Mouse (Mus musculus) forebrain, postnatal 0 days (tissue): Measurements from ENCODE around the gene Ms4a4b. TPM values are rescaled to one million over a fixed set of nuclear protein-coding genes. Genes with fewer than 3 reads are reported as not detected.

Source experiments
- ATAC-seq: fragments of 200-750 bp; cut with Nextera tagmentation; 2 replicates; pipeline ENCODE4 v1.8.0; 2017; ENCODE audit warnings: mild to moderate bottlenecking, moderate library complexity
- DNase-seq: peaks from one replicate; pipeline ENCODE4 v3.0.0-alpha.2; 2015
- H3K27ac ChIP-seq: fragments of 300-500 bp; sonication (generic); 2 replicates; pipeline ENCODE4 v1.5.1; 2014; ENCODE audit warnings: low read depth, mild to moderate bottlenecking, antibody characterized with exemption, low read length, moderate library complexity, mixed read lengths
- H3K27me3 ChIP-seq: fragments of 300-500 bp; sonication (generic); 2 replicates; pipeline ENCODE4 v1.6.1; 2014; ENCODE audit warnings: mild to moderate bottlenecking, low read length, mixed read lengths; ENCODE audit not compliant: insufficient read depth
- H3K36me3 ChIP-seq: fragments of 300-500 bp; sonication (generic); 2 replicates; pipeline ENCODE4 v1.6.1; 2014; ENCODE audit warnings: mild to moderate bottlenecking, moderate library complexity; ENCODE audit not compliant: insufficient read depth
- H3K4me1 ChIP-seq: fragments of 300-500 bp; sonication (generic); 2 replicates; pipeline ENCODE4 v1.6.1; 2014; ENCODE audit warnings: antibody characterized with exemption; ENCODE audit not compliant: insufficient read depth
- H3K4me2 ChIP-seq: fragments of 300-500 bp; sonication (generic); 2 replicates; pipeline ENCODE4 v1.6.1; 2014; ENCODE audit warnings: low read depth, mild to moderate bottlenecking, moderate library complexity
- H3K4me3 ChIP-seq: fragments of 300-500 bp; sonication (generic); 2 replicates; pipeline ENCODE4 v1.5.1; 2014; ENCODE audit warnings: low read depth, low read length, mixed read lengths
- H3K9ac ChIP-seq: fragments of 300-500 bp; sonication (generic); 2 replicates; pipeline ENCODE4 v1.6.1; 2014; ENCODE audit warnings: mild to moderate bottlenecking
- H3K9me3 ChIP-seq: fragments of 300-500 bp; sonication (generic); 2 replicates; pipeline ENCODE4 v1.6.1; 2016; ENCODE audit warnings: low read length
- CTCF ChIP-seq: sonication (generic); IDR thresholded peaks from 2 replicates; pipeline ENCODE4 v1.5.1; 2016; ENCODE audit warnings: antibody characterized with exemption, control low read depth, low read depth
- WGBS: fragments of 180-500 bp; shearing (Covaris S2); extraction: QIAGEN DNeasy Blood & Tissue Kit; methylation state at CpG from one replicate; pipeline ENCODE4 v1.1.7; 2014; 5-methylcytosine and 5-hydroxymethylcytosine counted together
- polyA plus RNA-seq: library from polyadenylated mRNA; unstranded; fragments of >200 nt; fragmentation: Nextera tagmentation; extraction: Ambion mirVana; gene quantifications from 2 replicates; pipeline ENCODE4 v1.2.1, GENCODE M21; 2015
- total RNA-seq: library from RNA; depleted of rRNA; stranded (reverse); fragments of >200 nt; gene quantifications from 2 replicates; pipeline ENCODE4 v1.2.3, GENCODE M21; 2014

Gene Ms4a4b
- total and polyA plus RNA-seq, 2 experiments from 2014 or later, result not detected

DNA sequence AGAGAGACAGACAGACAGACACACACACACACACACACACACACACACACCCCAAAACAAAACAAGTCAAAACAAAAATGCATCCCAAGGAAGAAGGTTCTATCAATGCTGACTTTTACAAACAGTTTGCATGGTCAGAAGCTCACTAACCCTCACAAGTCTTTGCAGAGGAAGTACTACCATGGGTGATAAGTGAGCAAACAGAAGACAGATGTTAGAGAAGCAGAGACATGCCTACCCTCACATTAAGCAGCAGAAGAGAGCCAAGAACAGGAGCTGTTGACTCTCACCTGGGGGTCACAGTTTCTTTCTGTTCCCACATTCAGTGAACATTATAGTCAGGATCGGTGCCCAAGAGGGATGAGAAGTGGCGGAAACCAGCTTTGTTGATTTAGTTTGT is 36.4 kb downstream of the Ms4a4b start:
- ATAC-seq, result no peak
- Histone ChIP-seq H3K9ac (no peak overlapping the region), H3K4me2 (no peak overlapping the region), H3K9me3 (no peaks in the 10 kb centered on the region), H3K4me1 (no peaks in the 10 kb centered on the region), H3K27ac (no peak overlapping the region), H3K36me3 (no peaks in the 10 kb centered on the region), H3K4me3 (no peak overlapping the region), H3K27me3 (no peaks in the 10 kb centered on the region)
- no peak for TF ChIP-seq CTCF
- DNase-seq, result no peak
- WGBS, result 87% methylated on average over 2 of the region's 2 CpGs

DNA sequence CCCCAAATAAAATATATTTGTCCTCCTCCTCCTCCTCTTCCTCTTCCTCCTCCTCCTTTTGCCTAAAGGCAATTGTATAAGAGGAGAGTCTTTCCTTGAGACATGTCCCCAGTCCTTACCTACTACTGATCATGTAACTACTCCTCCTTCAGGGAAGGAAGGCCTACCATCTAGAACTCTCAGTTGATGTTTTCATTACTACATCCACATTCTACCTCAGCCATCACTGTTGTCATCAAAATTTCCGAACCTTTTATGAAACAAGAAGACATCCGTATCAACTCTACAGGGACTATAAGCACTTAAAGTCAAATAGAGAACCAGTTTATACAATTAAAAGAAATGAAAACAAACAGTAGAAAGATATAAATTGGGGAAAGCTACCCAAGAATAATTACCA is 39.3 kb downstream of the Ms4a4b start:
- H3K9me3 ChIP-seq, result no peaks in the 10 kb centered on the region
- 93% methylated on average over 2 of the region's 2 CpGs for WGBS
- no peaks in the 10 kb centered on the region for H3K4me1 ChIP-seq
- ATAC-seq (no peak), DNase-seq (no peak)
- H3K4me3 ChIP-seq, result no peak overlapping the region
- no peak overlapping the region for H3K9ac ChIP-seq
- no peak overlapping the region for H3K27ac ChIP-seq
- TF ChIP-seq CTCF, result no peak
- no peaks in the 10 kb centered on the region for H3K36me3 ChIP-seq
- no peak overlapping the region for H3K4me2 ChIP-seq
- H3K27me3 ChIP-seq, result no peaks in the 10 kb centered on the region

DNA sequence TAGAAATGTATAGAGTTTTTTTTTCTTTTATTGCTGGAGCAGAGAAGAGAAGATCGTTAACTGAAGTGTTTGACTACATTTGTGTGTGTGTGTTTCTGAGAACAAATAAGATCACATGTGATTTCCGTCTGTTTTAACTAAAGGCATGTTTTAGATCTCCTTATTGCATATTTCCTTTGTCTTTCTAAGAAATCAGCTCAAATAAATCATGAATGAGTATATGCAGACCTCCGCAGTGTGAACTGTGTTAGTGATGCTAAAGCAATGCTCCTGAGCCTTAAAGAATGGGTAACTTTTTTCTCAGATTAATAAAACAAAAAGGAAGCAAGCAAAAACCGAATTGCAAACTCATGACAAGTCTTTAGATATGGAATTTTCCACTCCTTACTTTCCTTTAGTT is 40.6 kb downstream of the Ms4a4b start:
- Histone ChIP-seq H3K4me3 (no peak overlapping the region), H3K9ac (no peak overlapping the region), H3K4me1 (no peaks in the 10 kb centered on the region), H3K9me3 (no peaks in the 10 kb centered on the region), H3K4me2 (no peak overlapping the region), H3K36me3 (no peaks in the 10 kb centered on the region), H3K27ac (no peak overlapping the region), H3K27me3 (no peaks in the 10 kb centered on the region)
- TF ChIP-seq CTCF, result no peak
- 71% methylated on average over 4 of the region's 4 CpGs for WGBS
- no peak for DNase-seq
- no peak for ATAC-seq

GRCm38 (mm10) chr19:11484388-11484787 is 41.0 kb downstream of the Ms4a4b start:
- no peak overlapping the region for H3K27ac ChIP-seq
- no peak for TF ChIP-seq CTCF
- H3K4me2 ChIP-seq, result no peak overlapping the region
- no peaks in the 10 kb centered on the region for H3K9me3 ChIP-seq
- no peaks in the 10 kb centered on the region for H3K4me1 ChIP-seq
- H3K9ac ChIP-seq, result no peak overlapping the region
- no peak for DNase-seq
- 86% methylated on average over 3 of the region's 3 CpGs for WGBS
- no peak for ATAC-seq
- H3K27me3 ChIP-seq, result no peaks in the 10 kb centered on the region
- H3K36me3 ChIP-seq, result no peaks in the 10 kb centered on the region
- H3K4me3 ChIP-seq, result no peak overlapping the region

GRCm38 (mm10) chr19:11485266-11485665 is 41.9 kb downstream of the Ms4a4b start:
- DNase-seq (no peak), ATAC-seq (no peak)
- Histone ChIP-seq H3K36me3 (no peaks in the 10 kb centered on the region), H3K4me2 (no peak overlapping the region), H3K27me3 (no peaks in the 10 kb centered on the region), H3K9ac (no peak overlapping the region), H3K9me3 (no peaks in the 10 kb centered on the region), H3K4me1 (no peaks in the 10 kb centered on the region), H3K27ac (no peak overlapping the region), H3K4me3 (no peak overlapping the region)
- TF ChIP-seq CTCF, result no peak
- 91% methylated on average over 3 of the region's 3 CpGs for WGBS

- DNase-seq, result no peak
- Histone ChIP-seq H3K4me2 (no peak within 1 kb of the TSS), H3K4me3 (no peak within 1 kb of the TSS), H3K9me3 (no peaks in the 10 kb centered on the region), H3K27me3 (no peaks in the 10 kb centered on the region), H3K36me3 (no peaks in the 10 kb centered on the region), H3K4me1 (no peaks in the 10 kb centered on the region), H3K27ac (no peak within 1 kb of the TSS), H3K9ac (no peak within 1 kb of the TSS)
- 73% methylated on average over 2 of the region's 2 CpGs for WGBS
- ATAC-seq, result no peak
- TF ChIP-seq CTCF, result no peak
These were observed 42.4 kb downstream of the Ms4a4b start, which contains the start of gene Gm8369 for GRCm38 (mm10) chr19:11485746-11486145. TSS of gene Gm8369 (plus strand) at chr19:11485938.

GRCm38 (mm10) chr19:11486599-11486998 is 43.2 kb downstream of the Ms4a4b start:
- no peak overlapping the region for H3K9ac ChIP-seq
- no peak for TF ChIP-seq CTCF
- WGBS, result 88% methylated on average over 1 of the region's 1 CpGs

More at GRCm38 (mm10) chr19:11486599-11486998, 43.2 kb downstream of the Ms4a4b start:
- no peak for ATAC-seq
- Histone ChIP-seq H3K36me3 (no peaks in the 10 kb centered on the region), H3K27ac (no peak overlapping the region), H3K9me3 (no peaks in the 10 kb centered on the region), H3K4me1 (no peaks in the 10 kb centered on the region), H3K4me3 (no peak overlapping the region), H3K4me2 (no peak overlapping the region), H3K27me3 (no peaks in the 10 kb centered on the region)
- no peak for DNase-seq
